Mouse (Mus musculus): ENCODE results near the gene Ly75. TPM values are rescaled to one million over a fixed set of nuclear protein-coding genes. Genes with fewer than 3 reads are reported as not detected.

Ly75 gene
- 1 to 10 TPM in 1 of 2 experiments, under 1 TPM in 1; 0.56 to 1.5 TPM for total RNA-seq (2021)
- long read RNA-seq, experiment 1, result 0 reads
- long read RNA-seq, experiment 2, result 0 reads

DNA sequence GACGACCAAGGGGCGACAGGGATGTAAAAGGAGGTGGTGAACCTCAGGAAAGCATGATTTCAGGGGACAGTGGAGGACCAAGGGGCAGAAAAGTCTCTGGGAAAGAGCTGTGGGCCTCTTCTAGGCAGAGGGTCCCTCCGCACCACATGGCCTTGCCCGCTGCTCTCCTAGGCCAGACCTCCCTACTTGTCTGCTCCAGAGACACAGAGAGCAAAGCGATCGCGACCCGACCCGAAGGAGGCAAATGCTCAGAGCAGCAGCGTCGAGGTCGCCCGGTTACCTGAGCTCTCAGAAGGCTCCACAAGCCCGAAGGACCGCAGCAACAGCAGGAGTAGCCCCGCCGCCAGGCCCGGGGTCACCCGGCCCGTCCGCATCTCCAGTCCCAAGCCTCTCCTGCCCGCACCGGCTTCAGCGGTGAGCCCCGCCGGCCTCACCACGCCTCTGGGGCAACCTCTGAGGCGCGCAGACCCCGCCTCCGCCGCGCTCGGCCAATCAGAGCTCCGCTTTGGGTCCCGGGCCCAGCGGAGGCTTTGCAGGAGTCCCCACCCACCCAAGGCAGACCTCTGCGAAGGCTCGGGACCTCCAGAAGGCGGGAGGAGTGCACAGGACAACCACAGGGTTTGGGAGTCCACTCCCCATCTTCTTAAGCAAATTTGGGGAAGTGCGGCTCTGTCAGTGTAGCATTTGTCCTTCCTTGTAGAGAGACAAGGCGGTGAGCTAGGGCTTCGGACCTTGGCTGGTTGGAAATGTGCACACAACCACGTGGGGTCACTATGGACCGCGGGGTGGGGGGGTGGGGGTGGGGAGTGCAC, at the start of gene Ly75:
TSS of gene Ly75 (minus strand) at position 446 of the 812 bp plus-strand sequence.
- peak; percentile 93 to 94 for DNase-seq

DNA sequence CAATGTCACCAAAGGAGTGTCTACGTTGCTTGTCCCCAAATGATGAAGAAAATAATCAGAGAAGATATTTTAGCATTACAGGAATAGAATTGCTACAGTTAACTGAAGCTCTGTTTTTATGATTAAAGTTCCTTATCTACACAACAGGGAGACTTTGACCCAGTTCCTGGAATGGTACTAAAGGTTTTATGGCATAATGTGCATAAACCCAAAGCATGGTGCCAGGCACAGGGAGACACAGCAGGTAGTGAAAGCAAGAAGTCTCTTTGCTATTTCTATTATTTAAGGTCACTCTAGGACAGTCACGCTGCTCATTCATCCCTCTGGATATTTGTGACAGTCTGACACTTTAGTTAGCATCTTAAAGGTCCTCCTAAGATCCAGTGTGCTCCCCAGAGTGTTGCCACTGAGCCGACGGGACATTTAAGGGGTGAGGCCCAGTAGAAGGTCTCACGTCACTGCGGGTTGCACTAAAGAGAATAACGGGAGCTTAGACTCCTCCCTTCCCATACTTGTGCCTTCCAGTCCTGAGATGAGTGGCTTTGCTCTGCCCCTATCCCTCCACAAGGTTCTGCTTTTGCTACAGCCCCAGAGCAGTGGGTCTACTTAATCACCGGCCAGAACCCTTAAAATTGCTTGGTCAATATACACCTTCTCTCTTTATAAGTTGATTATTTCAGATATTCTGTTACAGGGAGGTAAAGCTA, 47.4 kb upstream of the Ly75 start:
- no peak for DNase-seq

GRCm38 (mm10) chr2:60418075-60418474, 35.0 kb upstream of the Ly75 start:
- peak; percentile 77 to 82 for DNase-seq

DNA sequence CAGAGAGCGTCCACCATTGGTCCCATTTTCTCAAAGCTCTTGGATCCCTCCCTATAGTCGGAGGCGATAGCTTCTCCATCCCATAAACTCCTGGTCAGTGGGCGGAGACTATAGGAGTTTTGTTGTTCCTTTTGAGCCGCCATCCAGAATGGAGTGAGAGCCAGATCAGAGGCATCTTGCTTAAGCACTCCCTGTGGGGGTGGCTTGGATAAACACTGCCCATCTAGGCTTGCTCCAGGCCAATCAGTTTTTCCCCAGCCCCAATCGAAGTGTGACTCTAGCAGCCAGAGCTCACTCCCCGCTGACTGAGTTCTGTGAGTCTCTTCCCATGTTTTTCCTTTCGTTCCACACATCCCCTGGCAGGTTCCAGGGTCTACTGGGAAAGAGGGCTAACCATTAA, 31.2 kb upstream of the Ly75 start:
- no peak for DNase-seq

DNA sequence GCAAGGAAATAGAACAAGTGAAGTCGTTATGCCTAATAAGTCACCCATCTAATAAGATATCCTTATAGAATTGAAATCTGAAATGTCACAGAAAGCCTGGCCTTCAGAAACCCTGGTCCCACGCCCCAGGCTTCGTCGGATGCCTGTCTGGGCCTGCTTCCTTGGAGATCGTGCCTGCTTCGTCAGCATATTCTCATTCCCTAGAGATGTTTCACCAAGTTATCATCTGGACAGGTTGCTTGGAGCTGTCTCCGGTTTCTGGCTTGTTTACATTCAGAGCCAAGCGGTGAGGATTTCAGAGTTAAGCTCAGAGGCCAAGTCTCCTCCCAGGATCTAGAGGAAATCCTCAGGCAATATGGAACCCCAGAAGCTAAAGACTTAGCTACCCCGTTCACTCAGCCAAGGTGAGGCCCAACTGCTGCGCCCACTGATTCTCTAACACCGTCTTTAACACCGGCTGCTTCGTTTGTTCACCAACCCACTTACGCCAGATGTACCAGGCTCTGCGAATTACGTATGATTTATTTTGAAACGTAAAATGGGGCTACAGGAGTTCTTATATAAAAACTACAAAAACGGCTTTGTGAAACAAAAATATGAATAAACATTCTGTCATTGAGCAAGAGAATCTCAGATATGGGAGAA, 30.0 kb upstream of the Ly75 start:
- DNase-seq, result no peak

DNA sequence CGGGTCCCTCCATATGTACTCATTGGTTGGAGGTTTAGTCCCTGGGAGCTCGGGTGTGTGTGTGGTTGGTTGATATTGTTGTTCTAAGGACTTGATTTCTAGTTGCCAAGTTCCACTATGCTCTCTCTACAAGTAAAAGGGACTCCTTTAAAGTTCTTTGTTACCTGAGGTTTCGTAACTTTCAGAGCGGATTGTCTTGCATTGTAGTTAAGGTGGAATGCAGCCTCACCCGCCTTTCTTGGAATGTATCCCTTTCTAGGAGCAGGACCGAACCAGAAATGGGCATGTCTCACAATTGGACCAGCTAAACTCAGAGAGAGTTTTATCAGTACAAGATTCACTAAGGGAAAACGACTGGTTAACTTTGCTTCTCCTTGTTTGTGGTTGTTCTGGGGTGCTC, 28.1 kb upstream of the Ly75 start:
- DNase-seq, result no peak

DNA sequence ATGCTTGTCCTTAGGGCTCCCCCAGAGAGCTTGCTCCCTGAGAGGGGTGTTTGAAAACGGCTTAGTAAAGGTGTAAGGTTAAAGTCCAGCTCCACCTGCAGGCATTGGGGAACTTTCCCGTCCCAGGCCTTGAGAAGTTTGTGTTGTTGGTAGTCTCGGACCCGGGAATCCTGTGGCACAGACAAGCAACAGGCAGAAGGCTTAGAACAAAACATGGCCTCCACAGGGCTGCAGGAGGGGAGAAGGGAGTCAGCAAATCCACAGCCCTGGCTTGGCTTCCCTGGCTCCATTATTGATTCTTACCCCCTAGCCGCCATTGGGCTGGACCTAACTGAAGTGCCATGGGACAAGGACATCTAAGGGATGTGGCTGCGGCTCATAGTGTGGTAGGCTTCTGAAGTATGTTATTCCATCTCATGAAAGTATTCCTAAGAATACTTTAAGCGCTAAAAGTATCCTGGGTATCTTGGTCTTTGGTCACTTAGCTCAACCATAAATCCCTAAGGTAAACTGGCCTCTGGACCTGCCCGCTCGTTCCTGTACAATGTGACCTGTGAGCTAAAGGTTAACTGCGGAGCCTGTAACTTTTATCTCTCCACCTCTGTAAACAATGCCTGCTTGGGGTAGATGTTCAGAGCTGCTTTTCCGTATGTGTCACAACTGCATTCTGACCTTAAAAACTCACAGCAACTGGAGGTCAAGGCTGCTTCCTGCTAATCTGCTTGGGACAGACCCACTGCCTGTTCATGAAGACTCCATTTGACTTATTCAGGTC, 27.1 kb upstream of the Ly75 start:
- DNase-seq, result peak in 1 of 2 experiments; percentile 18

- DNase-seq, result no peak
These were observed 26.1 kb upstream of the Ly75 start for GRCm38 (mm10) chr2:60409194-60409593.

GRCm38 (mm10) chr2:60407387-60407786, 24.3 kb upstream of the Ly75 start:
- no peak for DNase-seq

DNA sequence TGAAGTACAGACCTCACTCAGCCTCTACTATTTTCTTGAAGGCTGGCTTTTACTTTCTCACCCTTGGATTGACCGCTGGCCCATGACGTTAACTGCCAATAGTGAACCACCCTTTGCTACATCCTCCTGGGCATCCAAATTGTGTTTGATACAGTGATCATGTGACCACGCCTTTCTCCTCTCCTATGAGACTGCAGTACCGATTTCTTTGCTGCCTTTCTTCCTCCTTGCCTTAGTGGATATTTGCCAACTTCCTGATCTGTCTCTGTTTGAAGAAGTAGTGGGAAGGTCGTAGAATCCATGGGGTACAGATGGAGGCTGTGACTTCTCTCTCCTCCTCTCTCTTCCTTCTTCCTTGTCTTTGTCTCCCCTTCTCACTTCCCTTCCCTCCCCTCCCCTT, 22.3 kb upstream of the Ly75 start:
- no peak for DNase-seq

DNA sequence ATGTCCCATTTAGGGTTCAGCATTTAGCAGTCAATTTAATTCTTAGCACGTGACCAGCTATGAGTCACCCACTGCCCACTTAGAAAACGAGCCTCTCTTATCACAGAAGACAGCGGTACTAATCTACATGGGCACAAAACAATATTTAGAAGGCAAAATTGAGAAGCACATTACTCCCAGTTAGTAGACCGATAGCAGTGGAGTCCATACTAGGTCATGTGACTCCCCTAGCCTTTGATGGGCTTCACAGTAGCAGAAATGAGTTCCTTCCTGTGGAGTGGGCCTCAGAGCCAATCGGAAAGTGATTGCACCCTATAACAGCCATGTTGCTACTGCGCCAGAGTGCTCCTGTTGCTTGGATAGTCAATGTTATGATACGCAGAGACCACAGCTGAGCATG, 21.7 kb upstream of the Ly75 start:
- DNase-seq, result no peak

- DNase-seq, result no peak
These were observed 18.6 kb upstream of the Ly75 start for GRCm38 (mm10) chr2:60401694-60402093.

DNA sequence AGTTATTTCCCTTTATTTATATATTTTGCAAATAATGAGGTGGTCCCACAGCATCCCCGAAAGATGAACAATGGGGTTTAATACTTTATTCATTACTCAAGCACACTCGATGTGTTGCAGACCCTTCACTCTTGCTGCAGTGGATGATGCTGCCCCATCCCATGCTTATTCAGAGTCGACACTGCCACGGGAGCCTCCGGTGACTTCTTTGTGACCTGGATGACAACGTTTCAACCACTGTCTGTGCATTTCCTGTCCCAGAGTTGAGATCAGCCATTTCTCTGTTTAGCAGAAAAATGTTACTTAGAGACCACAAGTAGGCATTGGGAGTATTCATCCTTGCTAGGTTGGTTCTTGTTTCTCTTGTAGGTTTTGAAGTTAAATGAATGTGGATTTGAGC, 10.7 kb upstream of the Ly75 start:
- DNase-seq, result no peak

DNA sequence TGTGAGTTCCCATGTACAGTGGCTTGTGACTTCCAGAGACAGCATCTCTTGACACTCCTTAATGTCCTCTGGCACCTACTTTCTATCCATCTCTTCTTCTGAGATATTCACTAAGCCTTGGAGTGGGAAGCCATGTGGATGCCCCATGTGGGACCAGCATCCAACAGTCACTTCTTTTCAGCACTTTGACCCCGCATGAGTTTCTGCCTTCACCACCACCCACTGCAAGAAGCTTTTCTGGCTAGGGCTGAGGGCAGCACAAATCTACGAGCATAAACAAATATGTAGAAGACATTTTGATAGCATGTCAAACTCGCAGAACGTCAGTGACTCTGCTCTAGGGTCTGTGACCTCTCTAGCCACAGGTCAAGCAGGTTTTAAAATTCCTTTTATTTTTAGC, 9.2 kb upstream of the Ly75 start:
- DNase-seq, result no peak

DNA sequence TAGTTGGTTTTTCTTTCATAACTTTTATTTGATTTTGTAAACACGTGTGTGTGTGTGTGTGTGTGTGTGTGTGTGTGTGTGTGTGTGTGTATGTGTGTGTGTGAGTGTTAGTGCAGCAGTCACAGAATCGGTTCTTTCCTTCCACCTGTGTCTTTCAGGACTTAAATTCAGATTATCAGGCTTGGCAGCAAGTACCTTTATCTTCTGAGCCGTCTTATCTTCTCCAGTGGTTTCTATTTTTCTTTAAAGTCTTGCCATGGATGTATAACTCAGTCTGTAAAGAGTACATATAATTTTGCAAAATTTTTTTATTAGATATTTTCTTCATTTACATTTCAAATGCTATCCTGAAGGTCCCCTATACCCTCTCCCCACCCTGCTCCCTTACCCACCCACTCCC, 4.3 kb upstream of the Ly75 start:
- DNase-seq, result no peak

- no peak for DNase-seq
These were observed 3.7 kb upstream of the Ly75 start for GRCm38 (mm10) chr2:60386835-60387234.

GRCm38 (mm10) chr2:60384763-60385085, 1.6 kb upstream of the Ly75 start:
- DNase-seq, result peak in 1 of 2 experiments; percentile 3

DNA sequence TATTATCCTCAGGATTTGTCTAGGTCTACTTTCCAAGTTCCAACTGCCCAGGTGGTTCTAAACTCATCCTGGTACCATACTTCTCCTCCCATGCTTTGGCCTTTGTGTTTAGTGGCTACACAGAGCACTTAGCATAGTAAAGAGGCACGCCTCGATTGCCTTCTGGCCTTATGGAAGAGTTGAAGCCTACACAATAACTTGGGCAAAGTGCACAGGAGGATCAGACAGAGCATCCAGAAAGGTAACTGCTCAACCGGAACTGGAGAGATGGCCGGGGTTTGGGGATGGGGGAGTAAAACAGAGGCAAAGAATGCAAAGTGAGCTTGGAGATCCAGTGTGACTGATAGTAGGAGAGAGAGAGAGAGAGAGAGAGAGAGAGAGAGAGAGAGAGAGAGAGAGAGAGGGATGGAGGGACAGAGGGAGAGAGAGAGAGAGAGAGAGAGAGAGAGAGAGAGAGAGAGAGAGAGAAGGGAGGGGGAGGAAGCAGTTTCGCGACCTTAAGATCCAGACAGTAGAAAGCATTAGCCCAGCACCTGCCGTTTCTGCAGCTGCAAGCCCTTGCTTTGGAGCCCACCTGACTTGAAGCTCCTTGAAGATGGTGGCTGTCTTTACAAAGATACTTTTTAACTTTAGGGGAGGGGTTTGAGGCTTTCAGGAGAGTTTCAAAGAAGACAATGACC, 1.1 kb upstream of the Ly75 start:
- DNase-seq, result no peak

GRCm38 (mm10) chr2:60382346-60382745, 757 bp downstream of the Ly75 start:
- no peak for DNase-seq

DNA sequence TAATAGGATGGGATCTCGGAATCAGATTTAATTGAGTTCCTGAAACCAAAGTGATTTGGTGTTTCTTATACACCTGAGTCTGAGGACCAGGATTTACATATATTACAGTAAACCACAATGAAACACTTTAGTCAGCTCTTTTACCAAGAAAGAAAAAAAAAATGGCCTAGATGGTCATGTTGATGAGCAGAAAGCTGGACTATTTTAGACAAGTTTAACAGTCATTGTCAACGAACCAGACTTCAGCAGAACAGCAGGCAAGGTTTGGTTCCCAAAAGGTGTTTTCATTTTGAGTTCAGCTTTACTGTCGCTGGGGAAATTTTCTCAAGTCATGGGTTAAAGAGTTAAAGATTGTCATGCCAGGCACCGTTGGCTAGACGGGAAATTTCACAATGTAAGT, 5.8 kb downstream of the Ly75 start:
- DNase-seq, result no peak

- DNase-seq, result no peak
These were observed 7.4 kb downstream of the Ly75 start for GRCm38 (mm10) chr2:60375608-60376107.

DNA sequence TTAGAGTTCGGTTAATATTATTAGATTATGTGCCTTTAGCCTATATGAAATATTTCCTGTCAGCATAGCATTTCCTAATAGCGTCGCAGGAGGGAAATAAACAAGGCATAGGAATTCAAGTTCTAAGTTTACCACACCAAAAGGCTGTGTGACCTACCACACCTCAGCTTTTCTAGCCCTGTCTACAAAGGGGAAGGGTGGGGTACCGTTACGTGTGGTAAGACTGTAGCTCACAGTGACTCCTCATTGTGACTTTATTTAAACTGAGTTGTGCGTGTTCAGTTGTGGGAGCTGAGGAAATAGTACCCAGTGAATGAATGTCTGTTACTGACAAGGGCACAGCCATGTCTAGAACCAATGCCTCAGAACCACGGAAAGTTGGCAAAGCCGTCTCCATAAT, 8.0 kb downstream of the Ly75 start:
- DNase-seq, result no peak
